Mouse (Mus musculus) hindbrain, embryonic 16.5 days (tissue): ENCODE measurements at regions not wholly inside any gene's neighbourhood (a gene's known extent, or its start where the extent isn't known, plus 50 kb on each side); places are given as distances from the start of the nearest gene placed in this dataset.
A peak's percentile ranks its signal among the peaks of the same experiment; 100 is the strongest.

Experiments
- ATAC-seq: fragments of 200-750 bp; cut with Nextera tagmentation; 2 replicates; pipeline ENCODE4 v1.8.0; 2017; ENCODE audit warnings: moderate TSS enrichment, moderate library complexity
- H3K27ac ChIP-seq: fragments of 300-500 bp; sonication (generic); 2 replicates; pipeline ENCODE4 v1.5.1; 2014; ENCODE audit warnings: low read depth, mild to moderate bottlenecking, control low read depth, low read length, moderate library complexity
- H3K27me3 ChIP-seq: fragments of 300-500 bp; sonication (generic); replicated peaks from 2 replicates; pipeline ENCODE4 v1.6.1; 2014; ENCODE audit warnings: low read length; ENCODE audit not compliant: control insufficient read depth, insufficient read depth
- H3K36me3 ChIP-seq: fragments of 300-500 bp; sonication (generic); 2 replicates; pipeline ENCODE4 v1.6.1; 2014; ENCODE audit warnings: mild to moderate bottlenecking, low read length, moderate library complexity, mixed read lengths; ENCODE audit not compliant: control insufficient read depth, insufficient read depth
- H3K4me1 ChIP-seq: fragments of 300-500 bp; sonication (generic); 2 replicates; pipeline ENCODE4 v1.6.1; 2014; ENCODE audit warnings: low read depth, low read length; ENCODE audit not compliant: control insufficient read depth, insufficient read depth
- H3K4me2 ChIP-seq: fragments of 300-500 bp; sonication (generic); 2 replicates; pipeline ENCODE4 v1.6.1; 2014; ENCODE audit warnings: mild to moderate bottlenecking, low read length, control low read depth, moderate library complexity
- H3K4me3 ChIP-seq: fragments of 300-500 bp; sonication (generic); 2 replicates; pipeline ENCODE4 v1.5.1; 2014; ENCODE audit warnings: mild to moderate bottlenecking, low read length, control low read depth, moderate library complexity
- H3K9ac ChIP-seq: fragments of 300-500 bp; sonication (generic); 2 replicates; pipeline ENCODE4 v1.6.1; 2014; ENCODE audit warnings: low read depth, mild to moderate bottlenecking, control low read depth, low read length, moderate library complexity
- H3K9me3 ChIP-seq: fragments of 300-500 bp; sonication (generic); 2 replicates; pipeline ENCODE4 v1.6.1; 2014; ENCODE audit warnings: mild to moderate bottlenecking, low read length, moderate library complexity; ENCODE audit not compliant: control insufficient read depth
- WGBS: fragments of 180-500 bp; shearing (Covaris S2); extraction: QIAGEN DNeasy Blood & Tissue Kit; methylation state at CpG from one replicate; pipeline ENCODE4 v1.1.7; 2014; 5-methylcytosine and 5-hydroxymethylcytosine counted together

GRCm38 (mm10) chr4:27845521-27845920, 967.4 kb upstream of the Epha7 start:
- H3K4me2 ChIP-seq: no peak overlapping the region
- 54% methylated on average over 5 of the region's 5 CpGs for WGBS
- H3K4me1 ChIP-seq: no peaks in the 10 kb centered on the region
- H3K36me3 ChIP-seq: no peaks in the 10 kb centered on the region
- H3K27me3 ChIP-seq: no peaks in the 10 kb centered on the region
- H3K27ac ChIP-seq: no peak overlapping the region
- H3K9ac ChIP-seq: no peak overlapping the region
- ATAC-seq: no peak
- no peaks in the 10 kb centered on the region for H3K9me3 ChIP-seq
- H3K4me3 ChIP-seq: no peak overlapping the region

GRCm38 (mm10) chr4:27846106-27846622, 966.8 kb upstream of the Epha7 start:
- Histone ChIP-seq H3K9me3 (no peaks in the 10 kb centered on the region), H3K4me1 (no peaks in the 10 kb centered on the region), H3K4me2 (no peak overlapping the region), H3K9ac (no peak overlapping the region), H3K27ac (no peak overlapping the region), H3K4me3 (no peak overlapping the region), H3K27me3 (no peaks in the 10 kb centered on the region), H3K36me3 (no peaks in the 10 kb centered on the region)
- no peak for ATAC-seq
- WGBS: 62% methylated on average over 5 of the region's 5 CpGs

GRCm38 (mm10) chr4:27856086-27856485, 956.8 kb upstream of the Epha7 start:
- H3K4me1 ChIP-seq: no peaks in the 10 kb centered on the region
- ATAC-seq: no peak
- no peak overlapping the region for H3K9ac ChIP-seq
- H3K9me3 ChIP-seq: no peaks in the 10 kb centered on the region
- no peak overlapping the region for H3K4me3 ChIP-seq
- H3K27ac ChIP-seq: no peak overlapping the region
- no peaks in the 10 kb centered on the region for H3K36me3 ChIP-seq
- H3K4me2 ChIP-seq: no peak overlapping the region
- WGBS: 73% methylated on average over 2 of the region's 2 CpGs
- no peaks in the 10 kb centered on the region for H3K27me3 ChIP-seq

DNA sequence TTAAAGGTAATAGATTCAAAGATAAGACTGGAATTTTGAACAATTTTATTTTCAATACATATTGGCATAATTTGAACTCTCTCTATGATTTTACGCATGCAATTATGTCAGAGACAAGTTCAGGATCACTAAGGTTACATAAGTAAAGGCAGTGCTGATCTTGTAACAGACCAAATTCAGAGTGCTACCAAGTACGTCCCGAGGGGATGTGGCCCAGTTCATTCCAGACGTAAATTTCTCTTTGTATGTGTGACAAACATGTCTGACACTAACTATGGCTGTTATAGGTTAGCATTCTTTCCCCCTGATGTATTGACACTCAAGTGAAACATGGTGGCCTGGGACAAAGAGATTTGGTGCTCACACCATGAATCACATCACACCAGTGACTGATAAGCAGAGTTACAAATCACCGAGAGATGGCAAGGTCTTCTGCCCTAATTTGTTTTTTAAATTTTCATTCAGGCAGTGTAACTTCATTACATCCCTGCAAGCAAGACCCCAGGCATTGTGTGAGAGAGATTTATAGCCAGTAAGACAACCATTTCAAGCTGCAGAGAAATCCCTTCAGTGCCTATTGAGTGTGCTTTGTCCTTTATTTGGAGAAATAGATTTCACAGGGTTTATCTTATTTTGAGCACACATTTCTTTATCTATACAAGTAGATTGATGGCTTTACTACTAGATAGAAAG, 925.5 kb upstream of the Epha7 start:
- whole genome bisulfite sequencing: 68% methylated on average over 5 of the region's 5 CpGs
- Histone ChIP-seq H3K9me3 (no peaks in the 10 kb centered on the region), H3K27ac (no peak overlapping the region), H3K9ac (no peak overlapping the region), H3K4me3 (no peak overlapping the region), H3K36me3 (no peaks in the 10 kb centered on the region), H3K4me2 (no peak overlapping the region), H3K27me3 (no peaks in the 10 kb centered on the region), H3K4me1 (no peaks in the 10 kb centered on the region)
- ATAC-seq: no peak

- H3K4me2 ChIP-seq: no peak overlapping the region
- H3K4me3 ChIP-seq: no peak overlapping the region
- no peak overlapping the region for H3K9ac ChIP-seq
- WGBS: 81% methylated on average over 2 of the region's 2 CpGs
- H3K27ac ChIP-seq: no peak overlapping the region
- ATAC-seq: no peak
- no peaks in the 10 kb centered on the region for H3K9me3 ChIP-seq
- no peaks in the 10 kb centered on the region for H3K27me3 ChIP-seq
- no peaks in the 10 kb centered on the region for H3K36me3 ChIP-seq
- H3K4me1 ChIP-seq: no peaks in the 10 kb centered on the region
These were observed 916.5 kb upstream of the Epha7 start for GRCm38 (mm10) chr4:27896396-27896795.

GRCm38 (mm10) chr4:27945351-27945750, 867.6 kb upstream of the Epha7 start:
- no peak overlapping the region for H3K27ac ChIP-seq
- no peak overlapping the region for H3K4me2 ChIP-seq
- no peaks in the 10 kb centered on the region for H3K27me3 ChIP-seq
- no peaks in the 10 kb centered on the region for H3K9me3 ChIP-seq
- no peak overlapping the region for H3K4me3 ChIP-seq
- 48% methylated on average over 2 of the region's 2 CpGs for WGBS
- no peaks in the 10 kb centered on the region for H3K36me3 ChIP-seq
- ATAC-seq: no peak
- H3K9ac ChIP-seq: no peak overlapping the region
- no peaks in the 10 kb centered on the region for H3K4me1 ChIP-seq

DNA sequence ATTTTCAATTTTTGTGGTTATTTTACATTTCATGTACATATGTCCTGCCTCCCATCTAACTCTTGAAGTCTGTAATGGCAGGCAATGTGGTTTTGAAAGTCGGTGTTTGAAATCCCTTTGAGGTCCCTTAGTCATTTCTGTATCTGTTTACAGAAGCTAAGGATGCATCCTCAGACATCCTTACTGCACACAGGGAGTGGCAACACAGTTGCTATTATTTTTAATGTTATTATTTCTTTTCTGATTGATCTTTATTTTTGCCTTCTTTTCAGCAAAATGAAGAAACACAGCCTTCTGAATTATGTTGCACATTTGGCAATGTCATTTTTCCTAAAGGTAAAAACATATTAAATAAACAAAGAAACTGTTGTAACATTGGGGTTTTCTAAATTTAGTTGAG, 867.2 kb upstream of the Epha7 start:
- ATAC-seq: no peak
- H3K9ac ChIP-seq: no peak overlapping the region

GRCm38 (mm10) chr4:27949970-27950717, 862.8 kb upstream of the Epha7 start:
- H3K4me3 ChIP-seq: no peak overlapping the region
- H3K27me3 ChIP-seq: no peaks in the 10 kb centered on the region
- ATAC-seq: no peak
- H3K4me1 ChIP-seq: no peaks in the 10 kb centered on the region
- H3K4me2 ChIP-seq: no peak overlapping the region
- no peak overlapping the region for H3K27ac ChIP-seq
- H3K36me3 ChIP-seq: no peaks in the 10 kb centered on the region
- H3K9me3 ChIP-seq: no peaks in the 10 kb centered on the region
- no peak overlapping the region for H3K9ac ChIP-seq
- 40% methylated on average over 8 of the region's 8 CpGs for WGBS

More for the DNA sequence above, 867.2 kb upstream of the Epha7 start:
- H3K4me3 ChIP-seq: no peak overlapping the region
- no peak overlapping the region for H3K27ac ChIP-seq
- no peaks in the 10 kb centered on the region for H3K27me3 ChIP-seq
- no peaks in the 10 kb centered on the region for H3K36me3 ChIP-seq
- no peaks in the 10 kb centered on the region for H3K4me1 ChIP-seq
- WGBS: 61% methylated on average over 1 of the region's 1 CpGs
- H3K4me2 ChIP-seq: no peak overlapping the region
- no peaks in the 10 kb centered on the region for H3K9me3 ChIP-seq

GRCm38 (mm10) chr4:27965046-27965681, 847.8 kb upstream of the Epha7 start:
- H3K27ac ChIP-seq: no peak overlapping the region
- H3K27me3 ChIP-seq: no peaks in the 10 kb centered on the region
- H3K4me3 ChIP-seq: no peak overlapping the region
- H3K4me1 ChIP-seq: no peaks in the 10 kb centered on the region
- no peaks in the 10 kb centered on the region for H3K36me3 ChIP-seq
- no peaks in the 10 kb centered on the region for H3K9me3 ChIP-seq
- 26% methylated on average over 7 of the region's 7 CpGs for WGBS
- ATAC-seq: peak; percentile 72; the same call in 1 of the 2 replicates
- H3K9ac ChIP-seq: no peak overlapping the region
- H3K4me2 ChIP-seq: peak overlapping the region; percentile 23; the same call in 1 of the 2 replicates
